Mouse (Mus musculus): ENCODE measurements at regions not wholly inside any gene's neighbourhood (a gene's known extent, or its start where the extent isn't known, plus 50 kb on each side); places are given as distances from the start of the nearest gene placed in this dataset.

- TF ChIP-seq CTCF (IDR thresholded peaks at IDR 0.05; ENCODE audit: extremely low read depth, insufficient read depth, insufficient read length, insufficient replicate concordance), result no peak
- no peak for TF ChIP-seq POLR2A (IDR thresholded peaks at IDR 0.05; ENCODE audit: low read depth, low read length)
These were observed 152.8 kb downstream of the Diras2 start for GRCm38 (mm10) chr13:52378236-52378635.

Data from spleen, adult 2 months (tissue).